Mouse (Mus musculus) mammary gland, adult 2 months (tissue): Measurements from ENCODE around the gene Zfp207. TPM values are rescaled to one million over a fixed set of nuclear protein-coding genes. Genes with fewer than 3 reads are reported as not detected.

Source experiments
- polyA plus RNA-seq: library from polyadenylated mRNA; depleted of rRNA; stranded (reverse); fragments of >200 nt; gene quantifications from 2 replicates; pipeline ENCODE4 v1.2.3, GENCODE M21; 2012; ENCODE audit warnings: low replicate concordance; rRNA removed

Zfp207 gene
- polyA plus RNA-seq, result 79.5 and 141 TPM in 2 replicates

DNA sequence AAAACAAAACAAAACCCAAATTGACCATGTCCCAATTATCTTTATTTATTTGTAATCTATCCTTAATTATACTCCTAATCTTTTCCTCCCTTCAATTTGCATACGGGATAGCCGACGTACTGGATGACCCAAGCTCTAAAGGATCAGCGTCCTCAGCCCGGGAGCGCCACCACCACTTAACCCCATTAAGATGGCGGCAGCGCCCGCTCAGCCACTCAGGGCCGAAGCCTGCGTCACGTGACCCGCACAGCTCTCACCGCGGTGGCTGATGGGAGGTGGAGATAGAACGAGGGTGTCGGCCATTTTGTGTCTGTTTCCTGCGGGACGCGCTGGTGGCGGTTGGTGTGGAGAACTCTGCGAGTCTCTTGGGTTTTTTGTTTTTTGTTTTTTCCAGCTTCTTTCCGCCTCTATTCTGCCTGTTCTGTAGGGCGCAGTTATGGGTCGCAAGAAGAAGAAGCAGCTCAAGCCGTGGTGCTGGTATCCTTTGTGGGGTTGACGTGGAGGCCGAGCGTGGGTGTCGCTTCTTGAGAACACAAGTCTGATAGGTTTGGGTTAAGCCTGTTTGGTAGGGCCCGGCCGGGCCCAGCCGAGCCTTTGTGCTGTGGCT is at the start of gene Zfp207:
Zfp207 (plus strand) TSS at position 261 of the 607 bp plus-strand sequence.

DNA sequence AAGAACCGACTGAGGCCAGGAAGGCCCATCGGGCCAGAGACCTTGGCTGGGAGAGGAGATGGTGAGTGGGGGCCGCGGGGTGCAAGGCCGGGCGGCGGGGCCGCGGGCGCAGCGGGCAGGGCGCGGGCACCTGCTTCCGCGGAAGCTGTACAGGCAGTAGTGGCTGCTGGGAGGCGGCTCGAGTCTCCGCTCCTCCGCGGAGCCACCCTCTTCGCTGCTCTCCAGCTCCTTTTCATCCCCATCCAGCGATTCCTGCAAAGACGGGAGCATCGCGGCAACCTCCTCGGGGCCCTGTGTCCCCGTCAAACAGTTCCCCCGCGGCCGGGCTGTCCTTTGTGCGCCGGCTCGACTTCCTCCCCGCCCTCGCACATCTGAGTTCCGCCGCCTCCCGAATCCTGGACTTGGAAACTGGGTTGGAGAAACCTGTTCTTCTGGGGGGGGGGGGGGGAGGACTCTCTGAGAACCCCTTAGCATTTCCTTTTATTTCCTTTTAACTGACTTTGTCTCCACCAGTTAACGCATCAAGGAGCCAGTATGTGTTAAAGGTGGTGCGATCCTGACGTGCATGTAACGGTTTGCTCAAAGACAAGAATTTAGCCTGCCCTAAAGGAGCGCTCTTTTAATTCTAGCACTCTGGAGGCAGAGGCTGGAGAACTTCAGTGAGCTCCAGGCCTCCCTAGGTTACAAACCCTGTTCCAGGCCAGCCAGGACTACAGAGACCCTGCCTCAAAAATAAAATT is 5.2 kb upstream of the Zfp207 start, which contains the start of gene 5730455P16Rik:
5730455P16Rik (minus strand) TSS at position 323 of the 740 bp plus-strand sequence.

DNA sequence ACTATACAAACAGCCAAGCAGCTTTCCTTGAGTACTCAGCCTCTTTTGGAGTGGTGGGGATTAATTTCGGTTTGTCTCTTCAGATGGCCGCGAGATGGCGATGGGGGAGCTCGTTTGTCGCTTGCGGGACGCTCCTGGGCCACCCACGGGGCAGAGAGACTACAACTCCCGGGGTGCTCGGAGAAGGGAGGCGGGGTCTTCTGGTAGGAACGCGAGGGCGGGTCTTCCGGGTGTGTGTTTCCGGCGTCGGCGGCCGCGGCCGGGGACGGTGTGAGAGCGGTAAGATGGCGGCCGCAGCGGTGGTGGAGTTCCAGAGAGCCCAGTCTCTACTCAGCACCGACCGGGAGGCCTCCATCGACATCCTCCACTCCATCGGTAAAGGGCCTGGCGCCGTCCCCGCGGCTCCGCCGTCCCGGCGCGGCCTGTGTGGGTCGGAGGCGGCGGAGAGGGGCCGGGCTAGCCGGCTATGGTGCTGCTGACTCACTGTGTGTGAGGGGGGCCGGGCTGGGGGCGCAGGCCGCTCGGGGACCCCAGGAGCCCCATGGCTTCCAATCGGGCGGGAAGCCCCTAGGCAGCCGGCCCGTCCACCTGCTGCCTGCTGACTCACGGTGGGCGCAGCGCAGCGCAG is 45.4 kb downstream of the Zfp207 start, which contains the start of gene Psmd11:
Psmd11 (plus strand) TSS at position 235 of the 628 bp plus-strand sequence.

Other genes with a start within 250 kb of the Zfp207 start
- 2.3 and 7.3 TPM in 2 replicates for gene Tefm, start 241.1 kb upstream of the Zfp207 start, polyA plus RNA-seq
- 7.7 and 13.2 TPM in 2 replicates for gene Adap2, start 229.2 kb upstream of the Zfp207 start, polyA plus RNA-seq
- gene Rnf135, start 199.4 kb upstream of the Zfp207 start, polyA plus RNA-seq, result 8.7 and 9.3 TPM in 2 replicates
- gene Rhot1, start 174.3 kb upstream of the Zfp207 start, polyA plus RNA-seq, result 7.2 and 22.4 TPM in 2 replicates
- 4.5 and 5.5 TPM in 2 replicates for gene Rhbdl3, start 82.4 kb upstream of the Zfp207 start, polyA plus RNA-seq
- 5.4 and 5.8 TPM in 2 replicates for gene 5730455P16Rik, start 5.2 kb upstream of the Zfp207 start, polyA plus RNA-seq
- 36.4 and 56.7 TPM in 2 replicates for gene Psmd11, start 45.3 kb downstream of the Zfp207 start, polyA plus RNA-seq
- 1.2 and 3.4 TPM in 2 replicates for gene Cdk5r1, start 93.7 kb downstream of the Zfp207 start, polyA plus RNA-seq